In the genomic region with DNA sequence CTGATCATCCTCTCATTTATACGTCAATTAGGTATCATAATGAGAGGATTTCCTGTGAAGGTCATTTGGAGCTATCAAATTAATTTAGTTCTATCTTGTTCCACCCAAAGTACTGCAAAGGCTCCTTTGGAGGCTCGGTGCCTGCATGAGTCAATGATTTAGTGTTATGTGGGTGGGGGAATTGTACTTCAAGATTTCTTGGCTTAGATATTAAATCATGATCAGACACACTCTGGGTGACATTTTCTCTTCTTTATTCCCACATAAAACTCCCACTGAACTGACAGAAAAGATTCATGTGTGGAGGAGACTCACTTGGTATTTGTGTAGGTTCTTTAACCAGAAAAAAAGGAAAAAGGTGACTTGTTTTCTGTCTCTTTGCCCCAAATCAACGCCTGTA, we compare ENCODE assay signal across 16 mouse cellular contexts.
DNase-seq lines count a peak whose midpoint lies in the region; TF ChIP-seq lines count a peak whose summit lies in the region.
"Had no signal": no experiment of that assay in that cellular context is flagged by ENCODE, and none has a peak within 500 bp of the region (broad histone marks: within the 10 kb centered on the region; RNA-seq: fewer than 3 reads in every experiment).

No protein-coding gene starts in this region.

- no peak overlapping the region for H3K4me3 ChIP-seq in layer of hippocampus, adult 2 months
- H3K4me3 ChIP-seq in embryonic fibroblast, embryonic 13.5 days (ENCODE audit: insufficient read depth, low read length), result no peak overlapping the region
- H3K4me3 ChIP-seq: embryonic facial prominence, embryonic 15.5 days; forebrain, embryonic 10.5 days; heart, adult 2 months; neural tube, embryonic 12.5 days had no signal

- H3K4me1 ChIP-seq in embryonic fibroblast, embryonic 13.5 days (ENCODE audit: control insufficient read depth, insufficient read depth, low read length), result peaks cover 14% of the 10 kb centered on the region; the same call in 1 of the 2 replicates
- H3K4me1 ChIP-seq: embryonic facial prominence, embryonic 15.5 days; forebrain, embryonic 10.5 days; neural tube, embryonic 12.5 days had no signal

- H3K27ac ChIP-seq in layer of hippocampus, adult 2 months, result peak overlapping the region; percentile 88
- peak overlapping the region; percentile 69 for H3K27ac ChIP-seq in embryonic fibroblast, embryonic 13.5 days (ENCODE audit: insufficient read depth, low read length)
- H3K27ac ChIP-seq: embryonic facial prominence, embryonic 15.5 days; forebrain, embryonic 10.5 days; heart, adult 2 months; neural tube, embryonic 12.5 days had no signal

- TF ChIP-seq POLR2A in embryonic fibroblast, embryonic 13.5 days (IDR thresholded peaks at IDR 0.05; ENCODE audit: low read depth, low read length), result no peak

- DNase-seq in layer of hippocampus, adult 2 months (ENCODE audit: low spot score in 2 of 2), result peak in 1 of 2 experiments; percentile 56
- no peak for DNase-seq in layer of hippocampus, postnatal 25 days (ENCODE audit: extremely low spot score in 1 of 2, low spot score in 1 of 2)
- DNase-seq in right cerebral cortex, adult 2 months (ENCODE audit: low spot score in 2 of 2), result peak; percentile 18 to 33
- DNase-seq in right cerebral cortex, postnatal 14 days, result no peak
- DNase-seq in skeletal muscle tissue, adult 2 months (ENCODE audit: low read depth, low spot score), result peak; percentile 20
- DNase-seq in urinary bladder, postnatal 25 days (ENCODE audit: low spot score), result no peak
- DNase-seq: cerebellum, adult 11-12 months; gastrocnemius, postnatal 10 days; kidney, postnatal 14 days; liver; thymus, postnatal 25 days had no signal

- TF ChIP-seq CTCF in layer of hippocampus, adult 2 months (conservative IDR thresholded peaks at IDR 0.05), result no peak
- no peak for TF ChIP-seq CTCF in embryonic fibroblast, embryonic 13.5 days (IDR thresholded peaks at IDR 0.05; ENCODE audit: borderline replicate concordance, insufficient read depth, low read length)

Comparison
In these comparisons a context has a peak if more than half of its experiments do, and no peak if none do; other contexts are left out.
1. DNase-seq: peak in right cerebral cortex, adult 2 months (2 of 2) and skeletal muscle tissue, adult 2 months (single experiment); none in layer of hippocampus, postnatal 25 days (0 of 2), right cerebral cortex, postnatal 14 days (single experiment) and urinary bladder, postnatal 25 days (single experiment).